Mouse (Mus musculus): Measurements from ENCODE around the gene Tmprss5. TPM values are rescaled to one million over a fixed set of nuclear protein-coding genes. Genes with fewer than 3 reads are reported as not detected.

Tmprss5 gene
- 0.98 and 1.8 TPM in 2 replicates for polyA plus RNA-seq (2015; fragmentation: Nextera tagmentation; extraction: Ambion mirVana)

DNA sequence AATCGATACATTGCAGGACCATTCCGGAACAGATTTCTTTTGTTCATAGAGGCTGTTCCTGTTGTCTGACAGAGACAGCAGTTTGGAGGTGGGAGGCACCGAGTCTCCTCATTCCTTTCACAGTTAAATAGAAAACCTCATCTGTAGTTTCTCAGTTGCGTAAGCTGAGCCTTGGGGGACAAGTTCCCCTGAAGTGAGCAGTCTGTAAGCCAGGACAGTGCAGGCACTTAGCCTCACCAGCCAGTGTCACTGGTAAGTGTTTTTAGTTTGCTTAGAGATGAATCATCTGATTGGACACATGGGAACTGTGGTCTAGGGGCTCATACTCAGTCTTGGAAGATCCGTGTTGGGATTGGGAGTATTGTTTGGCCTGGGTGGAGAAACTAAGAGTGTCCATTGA lies at the start of gene Tmprss5:
Tmprss5 (plus strand) TSS at position 154 of the 400 bp plus-strand sequence.
- H3K9ac ChIP-seq (replicated peaks; ENCODE audit: low read depth, low read length), result no peak within 1 kb of the TSS
- H3K36me3 ChIP-seq (ENCODE audit: control insufficient read depth, insufficient read depth), result peaks cover 8% of the 10 kb centered on the region
- no peak within 1 kb of the TSS for H3K4me3 ChIP-seq (replicated peaks; ENCODE audit: low read length)
- H3K9me3 ChIP-seq (ENCODE audit: control insufficient read depth, low read length), result no peaks in the 10 kb centered on the region
- no peaks in the 10 kb centered on the region for H3K27me3 ChIP-seq (replicated peaks; ENCODE audit: control insufficient read depth, insufficient read depth, low read length)
- no peak within 1 kb of the TSS for H3K4me2 ChIP-seq (ENCODE audit: low read length)
- 63% methylated on average over 5 of the region's 5 CpGs for WGBS
- H3K27ac ChIP-seq (ENCODE audit: low read length), result no peak within 1 kb of the TSS
- no peak for ATAC-seq
- H3K4me1 ChIP-seq (replicated peaks; ENCODE audit: control insufficient read depth, insufficient read depth, low read length), result no peaks in the 10 kb centered on the region

DNA sequence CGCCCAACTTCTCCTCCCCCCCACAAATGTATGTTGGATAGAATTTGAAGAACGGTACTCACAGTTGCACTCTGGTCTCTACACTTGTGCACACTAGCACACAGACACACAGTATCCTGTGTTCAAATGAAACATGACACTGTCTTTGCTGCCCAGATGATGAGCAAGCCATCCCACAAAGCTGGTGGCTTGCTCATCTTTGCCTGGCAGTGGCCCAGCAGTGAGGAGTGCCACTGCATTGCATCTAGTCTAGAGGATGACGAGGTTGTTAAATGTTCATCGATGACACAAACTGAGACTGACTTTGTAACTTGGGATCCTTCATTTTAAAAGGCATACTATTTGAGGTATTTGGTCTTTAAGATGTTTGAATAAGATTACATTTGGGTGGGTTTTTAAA lies 46.3 kb upstream of the Tmprss5 start:
- no peaks in the 10 kb centered on the region for H3K4me1 ChIP-seq (replicated peaks; ENCODE audit: control insufficient read depth, insufficient read depth, low read length)
- peaks cover 26% of the 10 kb centered on the region for H3K36me3 ChIP-seq (ENCODE audit: control insufficient read depth, insufficient read depth)
- H3K27ac ChIP-seq (ENCODE audit: low read length), result no peak overlapping the region
- no peak overlapping the region for H3K4me2 ChIP-seq (ENCODE audit: low read length)
- H3K9me3 ChIP-seq (ENCODE audit: control insufficient read depth, low read length), result no peaks in the 10 kb centered on the region
- no peak overlapping the region for H3K9ac ChIP-seq (replicated peaks; ENCODE audit: low read depth, low read length)
- no peak for ATAC-seq
- no peak overlapping the region for H3K4me3 ChIP-seq (replicated peaks; ENCODE audit: low read length)
- WGBS, result 93% methylated on average over 4 of the region's 4 CpGs
- no peaks in the 10 kb centered on the region for H3K27me3 ChIP-seq (replicated peaks; ENCODE audit: control insufficient read depth, insufficient read depth, low read length)

DNA sequence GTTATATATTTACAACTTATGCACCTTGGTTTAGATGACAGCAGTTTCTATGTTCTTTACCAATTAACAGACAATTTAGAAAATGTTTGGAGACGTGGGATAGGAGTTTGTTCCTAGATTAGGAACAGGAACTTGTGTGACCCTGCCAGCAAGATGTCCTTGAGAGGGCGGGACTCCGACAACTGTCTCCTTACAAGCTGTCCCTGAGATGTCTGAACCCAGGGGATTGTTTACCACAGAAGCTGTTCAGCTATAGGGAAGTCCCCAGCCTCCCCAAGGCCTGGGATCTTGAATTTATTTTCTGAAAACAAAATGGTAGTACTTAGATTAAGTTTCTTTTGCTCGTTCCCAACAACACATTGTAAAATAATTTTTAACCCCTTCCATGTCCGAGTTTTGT lies 30.2 kb upstream of the Tmprss5 start:
- H3K36me3 ChIP-seq (ENCODE audit: control insufficient read depth, insufficient read depth), result no peaks in the 10 kb centered on the region
- ATAC-seq, result no peak
- H3K9ac ChIP-seq (replicated peaks; ENCODE audit: low read depth, low read length), result no peak overlapping the region
- no peaks in the 10 kb centered on the region for H3K9me3 ChIP-seq (ENCODE audit: control insufficient read depth, low read length)
- 79% methylated on average over 5 of the region's 5 CpGs for WGBS
- H3K4me1 ChIP-seq (replicated peaks; ENCODE audit: control insufficient read depth, insufficient read depth, low read length), result peaks cover 4% of the 10 kb centered on the region
- H3K4me2 ChIP-seq (ENCODE audit: low read length), result no peak overlapping the region
- no peak overlapping the region for H3K4me3 ChIP-seq (replicated peaks; ENCODE audit: low read length)
- no peaks in the 10 kb centered on the region for H3K27me3 ChIP-seq (replicated peaks; ENCODE audit: control insufficient read depth, insufficient read depth, low read length)
- no peak overlapping the region for H3K27ac ChIP-seq (ENCODE audit: low read length)

DNA sequence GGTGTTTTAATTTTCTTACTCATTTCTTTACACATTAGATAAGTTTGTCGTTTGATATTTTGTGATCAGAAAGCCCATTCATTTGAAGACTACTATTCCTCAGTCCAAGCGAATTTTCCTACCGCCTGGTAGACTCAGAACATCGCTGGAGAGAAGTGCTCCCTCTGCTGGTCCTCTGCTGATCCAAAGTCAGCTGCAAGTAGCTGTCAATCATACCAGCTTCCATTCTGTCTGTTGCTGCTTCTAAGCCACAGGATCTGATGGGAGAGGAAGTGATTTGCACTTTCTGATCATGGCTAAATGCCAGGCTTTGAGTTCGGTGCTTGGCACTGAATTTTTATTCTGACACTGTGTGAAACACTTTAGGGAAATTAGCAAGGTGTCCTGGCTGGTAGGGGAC lies 29.7 kb upstream of the Tmprss5 start:
- no peak for ATAC-seq
- Histone ChIP-seq H3K4me2 (ENCODE audit: low read length) (no peak overlapping the region), H3K9me3 (ENCODE audit: control insufficient read depth, low read length) (no peaks in the 10 kb centered on the region), H3K27ac (ENCODE audit: low read length) (no peak overlapping the region), H3K9ac (replicated peaks; ENCODE audit: low read depth, low read length) (no peak overlapping the region), H3K27me3 (replicated peaks; ENCODE audit: control insufficient read depth, insufficient read depth, low read length) (no peaks in the 10 kb centered on the region), H3K4me1 (replicated peaks; ENCODE audit: control insufficient read depth, insufficient read depth, low read length) (peaks cover 8% of the 10 kb centered on the region), H3K36me3 (ENCODE audit: control insufficient read depth, insufficient read depth) (no peaks in the 10 kb centered on the region), H3K4me3 (replicated peaks; ENCODE audit: low read length) (no peak overlapping the region)
- 9% methylated on average over 5 of the region's 5 CpGs for WGBS

DNA sequence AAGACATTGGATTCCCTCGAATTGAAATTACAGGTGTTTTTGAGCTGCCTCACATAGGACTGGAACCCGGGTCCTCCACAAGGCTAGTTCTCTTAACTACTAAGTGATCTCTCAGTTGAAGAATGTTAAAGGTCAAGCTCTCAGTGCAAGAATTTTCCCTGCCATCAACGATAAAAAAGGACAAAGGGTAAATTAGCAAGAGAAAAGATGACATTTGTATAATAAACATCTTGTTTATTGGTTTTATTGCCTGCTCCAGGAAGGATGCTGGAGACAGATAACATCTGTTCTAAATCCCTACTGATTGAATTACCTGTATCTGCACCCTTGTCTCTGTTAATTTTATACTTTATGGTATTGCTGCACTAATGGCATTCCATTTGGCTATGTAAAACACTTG lies 27.0 kb upstream of the Tmprss5 start:
- Histone ChIP-seq H3K4me1 (replicated peaks; ENCODE audit: control insufficient read depth, insufficient read depth, low read length) (peaks cover 13% of the 10 kb centered on the region), H3K4me3 (replicated peaks; ENCODE audit: low read length) (no peak overlapping the region), H3K9me3 (ENCODE audit: control insufficient read depth, low read length) (no peaks in the 10 kb centered on the region), H3K27me3 (replicated peaks; ENCODE audit: control insufficient read depth, insufficient read depth, low read length) (no peaks in the 10 kb centered on the region), H3K36me3 (ENCODE audit: control insufficient read depth, insufficient read depth) (peaks cover 2% of the 10 kb centered on the region; the same call in 1 of the 2 replicates), H3K27ac (ENCODE audit: low read length) (no peak overlapping the region), H3K4me2 (ENCODE audit: low read length) (no peak overlapping the region), H3K9ac (replicated peaks; ENCODE audit: low read depth, low read length) (no peak overlapping the region)
- 83% methylated on average over 3 of the region's 3 CpGs for WGBS
- no peak for ATAC-seq

DNA sequence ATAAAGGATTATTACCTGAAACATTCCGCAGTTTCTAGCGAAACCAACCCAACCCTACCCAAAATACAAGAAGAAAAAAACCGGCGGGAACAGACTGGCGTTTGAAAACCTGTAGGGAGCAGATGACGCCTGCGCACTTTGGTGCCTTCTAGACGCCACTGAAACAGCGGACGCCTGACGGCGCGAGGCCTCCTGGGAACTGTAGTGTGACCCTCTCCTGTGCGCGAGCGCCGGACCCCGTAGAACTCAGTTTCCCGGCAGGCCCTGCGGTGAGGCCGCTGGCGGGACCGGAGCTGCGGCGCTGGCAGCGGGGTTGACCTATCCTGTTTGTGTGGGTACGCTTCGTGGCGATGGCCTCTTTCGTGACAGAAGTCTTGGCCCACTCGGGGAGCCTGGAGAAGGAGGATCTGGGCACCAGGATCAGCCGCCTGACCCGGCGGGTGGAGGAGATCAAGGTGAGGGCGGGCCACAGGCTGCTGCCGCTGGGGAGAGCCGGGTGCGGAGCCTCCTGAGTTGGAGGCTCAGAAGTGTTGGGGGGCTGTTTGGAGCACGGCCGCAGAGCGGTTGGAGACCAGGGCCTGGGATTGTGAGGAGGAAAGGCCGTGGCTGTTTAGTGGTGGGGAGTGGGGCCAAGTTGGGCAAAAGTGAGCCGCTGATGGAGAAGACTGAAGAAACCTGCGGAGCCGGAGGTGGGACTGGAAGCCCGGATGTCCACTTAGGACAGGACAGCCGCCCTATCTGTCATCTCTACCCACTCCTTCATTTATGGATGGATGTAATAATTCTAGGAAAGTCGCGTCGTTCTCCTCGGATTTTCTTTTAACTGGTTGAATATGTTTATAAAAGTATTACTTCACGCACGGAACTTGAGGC lies 25.5 kb upstream of the Tmprss5 start, which contains the start of gene Zw10:
Zw10 (plus strand) TSS at position 281 of the 873 bp plus-strand sequence.
- Histone ChIP-seq H3K36me3 (ENCODE audit: control insufficient read depth, insufficient read depth) (peaks cover 2% of the 10 kb centered on the region; the same call in 1 of the 2 replicates), H3K9me3 (ENCODE audit: control insufficient read depth, low read length) (no peaks in the 10 kb centered on the region), H3K27ac (ENCODE audit: low read length) (no peak within 1 kb of the TSS), H3K9ac (replicated peaks; ENCODE audit: low read depth, low read length) (peak within 1 kb of the TSS; percentile 88), H3K4me3 (replicated peaks; ENCODE audit: low read length) (peak within 1 kb of the TSS; percentile 80), H3K4me1 (replicated peaks; ENCODE audit: control insufficient read depth, insufficient read depth, low read length) (peaks cover 13% of the 10 kb centered on the region), H3K27me3 (replicated peaks; ENCODE audit: control insufficient read depth, insufficient read depth, low read length) (no peaks in the 10 kb centered on the region), H3K4me2 (ENCODE audit: low read length) (peak within 1 kb of the TSS; percentile 78)
- ATAC-seq, result peak; percentile 100
- WGBS, result under 1% methylated on average over 53 of the region's 53 CpGs

DNA sequence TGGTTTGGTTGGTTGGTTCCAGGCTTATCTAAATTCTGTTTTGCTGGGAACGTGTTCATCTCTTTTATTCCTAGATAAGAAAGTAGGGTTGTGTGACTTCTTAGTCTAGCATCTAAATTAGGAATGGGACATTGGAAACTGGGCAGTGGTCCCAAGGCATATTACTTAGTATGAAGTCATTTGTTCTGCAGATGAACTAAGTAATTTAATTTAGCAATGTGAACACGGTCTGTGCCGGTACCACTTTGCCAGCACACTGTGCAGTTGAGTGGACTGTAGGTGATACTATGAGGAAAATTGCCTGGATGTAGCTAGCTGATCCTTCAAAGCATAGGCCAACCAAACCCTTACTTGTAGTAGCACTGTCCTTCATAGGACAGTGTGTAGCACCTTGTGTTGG lies 4.2 kb upstream of the Tmprss5 start:
- WGBS, result 94% methylated on average over 3 of the region's 3 CpGs
- no peak for ATAC-seq
- H3K36me3 ChIP-seq (ENCODE audit: control insufficient read depth, insufficient read depth), result peaks cover 24% of the 10 kb centered on the region

DNA sequence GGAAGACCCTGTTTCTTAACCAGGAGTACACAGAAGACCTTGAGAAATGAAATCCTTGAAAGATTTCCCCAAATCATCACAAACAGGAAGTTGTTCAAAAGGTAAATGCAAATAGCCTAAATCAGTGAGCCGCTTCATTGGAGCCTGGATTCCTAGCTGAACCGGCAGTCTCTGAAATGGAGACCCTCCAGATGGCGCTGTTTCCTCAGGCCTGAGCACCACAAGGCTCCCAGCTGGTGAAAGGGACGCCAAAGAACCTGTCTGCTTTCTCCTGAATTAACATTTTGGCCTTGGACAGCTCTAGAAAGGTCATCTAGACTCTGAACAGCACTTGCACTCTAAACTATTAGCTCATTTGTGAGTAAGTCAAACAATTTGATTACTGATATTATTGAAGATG lies 501 bp downstream of the Tmprss5 start:
- Histone ChIP-seq H3K9me3 (ENCODE audit: control insufficient read depth, low read length) (no peaks in the 10 kb centered on the region), H3K27me3 (replicated peaks; ENCODE audit: control insufficient read depth, insufficient read depth, low read length) (no peaks in the 10 kb centered on the region)
- 5% methylated on average over 4 of the region's 4 CpGs for WGBS

More for the DNA sequence above, 4.2 kb upstream of the Tmprss5 start:
- Histone ChIP-seq H3K27ac (ENCODE audit: low read length) (no peak overlapping the region), H3K9me3 (ENCODE audit: control insufficient read depth, low read length) (no peaks in the 10 kb centered on the region), H3K4me2 (ENCODE audit: low read length) (no peak overlapping the region), H3K27me3 (replicated peaks; ENCODE audit: control insufficient read depth, insufficient read depth, low read length) (no peaks in the 10 kb centered on the region), H3K4me1 (replicated peaks; ENCODE audit: control insufficient read depth, insufficient read depth, low read length) (no peaks in the 10 kb centered on the region), H3K4me3 (replicated peaks; ENCODE audit: low read length) (no peak overlapping the region), H3K9ac (replicated peaks; ENCODE audit: low read depth, low read length) (no peak overlapping the region)

DNA sequence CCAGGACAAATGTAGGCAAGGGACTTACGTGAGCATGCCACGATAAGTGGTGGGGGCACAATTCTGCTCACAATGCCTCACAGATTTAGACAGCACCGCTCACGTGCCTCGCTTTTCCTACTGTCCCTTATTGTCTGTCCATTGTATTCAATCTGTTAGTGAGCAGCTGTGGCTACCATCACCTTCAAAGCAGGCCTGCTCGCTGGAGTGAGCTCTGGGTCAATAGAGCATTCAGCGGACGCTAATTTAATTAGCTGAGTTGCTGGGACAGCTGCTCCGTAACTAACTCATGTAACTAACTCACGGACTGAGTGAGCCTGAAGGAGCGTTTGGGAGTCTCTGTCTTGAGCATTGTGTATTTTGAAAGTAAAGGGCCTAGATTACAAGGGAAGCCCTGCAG lies 6.3 kb downstream of the Tmprss5 start:
- Histone ChIP-seq H3K9ac (replicated peaks; ENCODE audit: low read depth, low read length) (no peak overlapping the region), H3K4me1 (replicated peaks; ENCODE audit: control insufficient read depth, insufficient read depth, low read length) (no peaks in the 10 kb centered on the region; the same call in 1 of the 2 replicates), H3K4me2 (ENCODE audit: low read length) (no peak overlapping the region), H3K36me3 (ENCODE audit: control insufficient read depth, insufficient read depth) (no peaks in the 10 kb centered on the region), H3K4me3 (replicated peaks; ENCODE audit: low read length) (no peak overlapping the region), H3K27ac (ENCODE audit: low read length) (no peak overlapping the region), H3K27me3 (replicated peaks; ENCODE audit: control insufficient read depth, insufficient read depth, low read length) (no peaks in the 10 kb centered on the region), H3K9me3 (ENCODE audit: control insufficient read depth, low read length) (no peaks in the 10 kb centered on the region)
- no peak for ATAC-seq
- 4% methylated on average over 11 of the region's 11 CpGs for WGBS

More for the DNA sequence above, 501 bp downstream of the Tmprss5 start:
- Histone ChIP-seq H3K4me1 (replicated peaks; ENCODE audit: control insufficient read depth, insufficient read depth, low read length) (no peaks in the 10 kb centered on the region), H3K36me3 (ENCODE audit: control insufficient read depth, insufficient read depth) (peaks cover 8% of the 10 kb centered on the region), H3K4me3 (replicated peaks; ENCODE audit: low read length) (no peak overlapping the region), H3K27ac (ENCODE audit: low read length) (no peak overlapping the region), H3K4me2 (ENCODE audit: low read length) (no peak overlapping the region), H3K9ac (replicated peaks; ENCODE audit: low read depth, low read length) (no peak overlapping the region)
- ATAC-seq, result no peak
